Mouse (Mus musculus) T-helper 17 cell (primary cell): ENCODE data around the gene Pou2f2.

Experiments
- in situ Hi-C, 2 experiments: fragments of 300-600 bp; cut with MboI, MseI; formaldehyde crosslinking; loops; 1 replicate in 1 of 2; 2 replicates in 1 of 2; pipeline ENCODE4 v1.15.1; 2025; ENCODE audit warnings: high pct_unique_total_duplicates in 2 of 2

Gene Pou2f2

GRCm38 (mm10) chr7:25179606-25180161 lies at the start of gene Pou2f2:
TSS of gene Pou2f2 (minus strand) at chr7:25179726.
- in situ Hi-C loops, result loop anchor here (5.0 to 10.0 kb wide), 2 partner anchors 45 to 47 kb away; no protein-coding TSS in a partner anchor

- in situ Hi-C loops, result loop anchor here (10.0 kb wide), 2 partner anchors 47 to 57 kb away; no protein-coding TSS in a partner anchor
These were observed 48.2 kb upstream of the Pou2f2 start for GRCm38 (mm10) chr7:25227523-25228300.

- in situ Hi-C loops, result loop anchor here (10.0 kb wide), 2 partner anchors 52 to 62 kb away; no protein-coding TSS in a partner anchor
These were observed 42.9 kb upstream of the Pou2f2 start for GRCm38 (mm10) chr7:25222275-25222967.

- in situ Hi-C loops, result loop anchor here (10.0 kb wide), 2 partner anchors 54 to 64 kb away; no protein-coding TSS in a partner anchor
These were observed 41.8 kb upstream of the Pou2f2 start, which contains the start of gene Zfp526 for GRCm38 (mm10) chr7:25221102-25221883. TSS of gene Zfp526 (plus strand) at chr7:25221425.

- in situ Hi-C loops, result loop anchor here (10.0 kb wide), 2 partner anchors 54 to 64 kb away; no protein-coding TSS in a partner anchor
These were observed 41.1 kb upstream of the Pou2f2 start, which contains the start of gene Dedd2 for GRCm38 (mm10) chr7:25220457-25221101. TSS of gene Dedd2 (minus strand) at chr7:25220615.

GRCm38 (mm10) chr7:25219756-25220456 lies 40.4 kb upstream of the Pou2f2 start:
- in situ Hi-C loops, result loop anchor here (10.0 kb wide), 2 partner anchors 55 to 65 kb away; no protein-coding TSS in a partner anchor

GRCm38 (mm10) chr7:25219416-25219750 lies 39.9 kb upstream of the Pou2f2 start:
- in situ Hi-C loops, result no loop called here

GRCm38 (mm10) chr7:25218705-25219415 lies 39.3 kb upstream of the Pou2f2 start:
- in situ Hi-C loops, result no loop called here

- in situ Hi-C loops, result no loop called here
These were observed 38.3 kb upstream of the Pou2f2 start for GRCm38 (mm10) chr7:25217653-25218395.

- in situ Hi-C loops, result no loop called here
These were observed 34.6 kb upstream of the Pou2f2 start for GRCm38 (mm10) chr7:25214172-25214571.

- in situ Hi-C loops, result no loop called here
These were observed 33.6 kb upstream of the Pou2f2 start for GRCm38 (mm10) chr7:25213099-25213498.

GRCm38 (mm10) chr7:25210482-25210881 lies 31.0 kb upstream of the Pou2f2 start:
- in situ Hi-C loops, result no loop called here

GRCm38 (mm10) chr7:25209161-25209622 lies 29.7 kb upstream of the Pou2f2 start:
- in situ Hi-C loops, result no loop called here

GRCm38 (mm10) chr7:25206094-25206830 lies 26.7 kb upstream of the Pou2f2 start:
- in situ Hi-C loops, result no loop called here

GRCm38 (mm10) chr7:25205355-25206093 lies 26.0 kb upstream of the Pou2f2 start:
- in situ Hi-C loops, result no loop called here

- in situ Hi-C loops, result no loop called here
These were observed 24.1 kb upstream of the Pou2f2 start for GRCm38 (mm10) chr7:25203624-25204023.

- in situ Hi-C loops, result no loop called here
These were observed 18.0 kb upstream of the Pou2f2 start for GRCm38 (mm10) chr7:25197384-25198018.
